In genomic region chr1:23214462-23215158, GRCm38 (mm10) we compare ENCODE assay signal across 13 mouse cellular contexts.
DNase-seq lines count a peak whose midpoint lies in the region; ATAC-seq and TF ChIP-seq lines count a peak whose summit lies in the region.
"Had no signal": no experiment of that assay in that cellular context is flagged by ENCODE, and none has a peak within 500 bp of the region (broad histone marks: within the 10 kb centered on the region; RNA-seq: fewer than 3 reads in every experiment).

No protein-coding gene starts in this region.

- no peaks in the 10 kb centered on the region; the same call in 1 of the 2 replicates for H3K4me1 ChIP-seq in midbrain, embryonic 13.5 days (replicated peaks)
- H3K4me1 ChIP-seq in midbrain, embryonic 10.5 days = no peaks in the 10 kb centered on the region
- no peaks in the 10 kb centered on the region for H3K4me1 ChIP-seq in liver, postnatal 0 days (ENCODE audit: insufficient read depth)
- H3K4me1 ChIP-seq in liver, embryonic 11.5 days (replicated peaks; ENCODE audit: control insufficient read depth, insufficient read depth, low read length) = no peaks in the 10 kb centered on the region
- H3K4me1 ChIP-seq: megakaryocyte, embryonic 14.5 days; stomach, embryonic 15.5 days had no signal

- no peak for TF ChIP-seq EP300 in liver, postnatal 0 days (IDR thresholded peaks at IDR 0.05; ENCODE audit: low read depth)

- H3K9ac ChIP-seq in midbrain, embryonic 13.5 days (replicated peaks) = no peak overlapping the region
- no peak overlapping the region for H3K9ac ChIP-seq in liver, postnatal 0 days (replicated peaks)
- H3K9ac ChIP-seq in liver, embryonic 11.5 days (ENCODE audit: low read depth, low read length) = no peak overlapping the region
- H3K9ac ChIP-seq: stomach, embryonic 15.5 days had no signal

- no peaks in the 10 kb centered on the region for H3K36me3 ChIP-seq in midbrain, embryonic 13.5 days
- no peaks in the 10 kb centered on the region for H3K36me3 ChIP-seq in midbrain, embryonic 10.5 days
- no peaks in the 10 kb centered on the region for H3K36me3 ChIP-seq in liver, postnatal 0 days (replicated peaks; ENCODE audit: insufficient read depth, low read length)
- no peaks in the 10 kb centered on the region for H3K36me3 ChIP-seq in liver, embryonic 11.5 days (ENCODE audit: control insufficient read depth, insufficient read depth, low read length)
- H3K36me3 ChIP-seq: stomach, embryonic 15.5 days had no signal

- 0 out of 2 replicates have a peak overlapping the region, but pooled peaks have one; percentile 4 for H3K4me2 ChIP-seq in midbrain, embryonic 13.5 days (replicated peaks)
- no peak overlapping the region for H3K4me2 ChIP-seq in liver, postnatal 0 days (ENCODE audit: low read depth, low read length)
- no peak overlapping the region for H3K4me2 ChIP-seq in liver, embryonic 11.5 days
- H3K4me2 ChIP-seq: stomach, embryonic 15.5 days had no signal

- no peak for DNase-seq in frontal cortex, postnatal 10 days (ENCODE audit: low spot score in 2 of 2)
- DNase-seq in midbrain, embryonic 10.5 days (ENCODE audit: low spot score) = no peak
- DNase-seq in brain, adult 2 months (ENCODE audit: low read depth, low spot score) = peak; percentile 35
- peak; percentile 59 for DNase-seq in lung, postnatal 25 days (ENCODE audit: low spot score)
- no peak for DNase-seq in liver, postnatal 0 days
- DNase-seq in liver, embryonic 11.5 days (ENCODE audit: low spot score) = no peak
- DNase-seq: adrenal gland, adult 8-10 months; gastrocnemius, postnatal 36 days had no signal

- TF ChIP-seq CTCF in liver, postnatal 0 days (IDR thresholded peaks at IDR 0.05; ENCODE audit: low read depth) = no peak

- H3K9me3 ChIP-seq in midbrain, embryonic 13.5 days = no peaks in the 10 kb centered on the region
- no peaks in the 10 kb centered on the region for H3K9me3 ChIP-seq in midbrain, embryonic 10.5 days (replicated peaks)
- peaks cover 6% of the 10 kb centered on the region; the same call in 1 of the 2 replicates for H3K9me3 ChIP-seq in liver, postnatal 0 days (ENCODE audit: low read length)
- H3K9me3 ChIP-seq in liver, embryonic 11.5 days (ENCODE audit: control insufficient read depth, low read length) = no peaks in the 10 kb centered on the region
- H3K9me3 ChIP-seq: stomach, embryonic 15.5 days had no signal

- no peak overlapping the region for H3K27ac ChIP-seq in midbrain, embryonic 13.5 days
- H3K27ac ChIP-seq in midbrain, embryonic 10.5 days (replicated peaks) = no peak overlapping the region
- no peak overlapping the region for H3K27ac ChIP-seq in liver, postnatal 0 days (ENCODE audit: low read depth)
- no peak overlapping the region for H3K27ac ChIP-seq in liver, embryonic 11.5 days (ENCODE audit: low read depth, low read length)
- H3K27ac ChIP-seq: stomach, embryonic 15.5 days had no signal

- ATAC-seq in frontal cortex, adult (ENCODE audit: low TSS enrichment) = peak; percentile 85
- peak; percentile 79 for ATAC-seq in midbrain, embryonic 13.5 days
- ATAC-seq in liver, postnatal 0 days = no peak
- no peak for ATAC-seq in liver, embryonic 11.5 days (replicated peaks; ENCODE audit: low FRiP score)
- ATAC-seq: CD4-positive, CD25-positive, alpha-beta regulatory T cell, adult 4 months had no signal

- H3K4me3 ChIP-seq in midbrain, embryonic 13.5 days (replicated peaks) = no peak overlapping the region
- no peak overlapping the region for H3K4me3 ChIP-seq in midbrain, embryonic 10.5 days
- no peak overlapping the region for H3K4me3 ChIP-seq in liver, postnatal 0 days (ENCODE audit: low read depth, low read length)
- no peak overlapping the region for H3K4me3 ChIP-seq in liver, embryonic 11.5 days (ENCODE audit: low read depth, low read length)
- H3K4me3 ChIP-seq: megakaryocyte, embryonic 14.5 days; stomach, embryonic 15.5 days had no signal

- H3K27me3 ChIP-seq in midbrain, embryonic 13.5 days = peaks cover 3% of the 10 kb centered on the region; the same call in 1 of the 2 replicates
- H3K27me3 ChIP-seq in midbrain, embryonic 10.5 days (ENCODE audit: low read depth, poor library complexity, severe bottlenecking) = no peaks in the 10 kb centered on the region
- H3K27me3 ChIP-seq in liver, postnatal 0 days (ENCODE audit: insufficient read depth, low read length) = no peaks in the 10 kb centered on the region
- no peaks in the 10 kb centered on the region for H3K27me3 ChIP-seq in liver, embryonic 11.5 days (replicated peaks; ENCODE audit: control insufficient read depth, insufficient read depth, low read length)
- H3K27me3 ChIP-seq: megakaryocyte, embryonic 14.5 days; stomach, embryonic 15.5 days had no signal

- WGBS in midbrain, embryonic 13.5 days = 66% methylated on average over 13 of the region's 13 CpGs
- 85% methylated on average over 13 of the region's 13 CpGs for WGBS in midbrain, embryonic 10.5 days
- WGBS in liver, postnatal 0 days (ENCODE audit: insufficient replicate concordance) = 73% methylated on average over 12 of the region's 13 CpGs
- 82% methylated on average over 13 of the region's 13 CpGs for WGBS in liver, embryonic 11.5 days

Comparison
In these comparisons a context has a peak if more than half of its experiments do, and no peak if none do; other contexts are left out.
1. ATAC-seq: peak in frontal cortex, adult (single experiment) and midbrain, embryonic 13.5 days (single experiment); none in liver, postnatal 0 days (single experiment) and liver, embryonic 11.5 days (single experiment).
2. DNase-seq: peak in brain, adult 2 months (single experiment) and lung, postnatal 25 days (single experiment); none in frontal cortex, postnatal 10 days (0 of 2), midbrain, embryonic 10.5 days (single experiment), liver, postnatal 0 days (single experiment) and liver, embryonic 11.5 days (single experiment).